In genomic region chr5:121166884-121167283, GRCm38 (mm10) we compare ENCODE assay signal across 18 mouse cellular contexts.
"Had no signal": no experiment of that assay in that cellular context is flagged by ENCODE, and none has a peak within 500 bp of the region (broad histone marks: within the 10 kb centered on the region; RNA-seq: fewer than 3 reads in every experiment).

No protein-coding gene starts in this region.

- H3K27ac ChIP-seq: midbrain, embryonic 10.5 days; midbrain, embryonic 12.5 days; neural tube, embryonic 13.5 days; neural tube, embryonic 15.5 days had no signal

- H3K27me3 ChIP-seq: midbrain, embryonic 12.5 days; neural tube, embryonic 13.5 days; neural tube, embryonic 15.5 days had no signal

- H3K4me3 ChIP-seq: midbrain, embryonic 10.5 days; midbrain, embryonic 12.5 days; myocyte; neural tube, embryonic 13.5 days; neural tube, embryonic 15.5 days had no signal

- DNase-seq: lung, adult 18-20 months; lung, embryonic 14.5 days; lung, postnatal 10 days; lung, postnatal 4 days; midbrain, embryonic 14.5 days; retina, postnatal 1 day; right cerebral cortex, adult 18-20 months; right cerebral cortex, postnatal 25 days; right cerebral cortex, postnatal 4 days; spleen, adult 18-20 months; thymus, adult 18-20 months; thymus, postnatal 14 days; thymus, postnatal 36 days had no signal

- H3K4me1 ChIP-seq: midbrain, embryonic 10.5 days; midbrain, embryonic 12.5 days; neural tube, embryonic 13.5 days; neural tube, embryonic 15.5 days had no signal
